Mouse (Mus musculus) heart, embryonic 16.5 days (tissue): ENCODE results near the gene Kmt5c. TPM values are rescaled to one million over a fixed set of nuclear protein-coding genes. Genes with fewer than 3 reads are reported as not detected.

Experiments
- ATAC-seq: fragments of 200-750 bp; cut with Nextera tagmentation; replicated peaks from 2 replicates; pipeline ENCODE4 v1.8.0; 2017; ENCODE audit warnings: moderate number of reproducible peaks; ENCODE audit not compliant: insufficient read depth, low FRiP score; ENCODE audit errors: extremely low read depth
- H3K27ac ChIP-seq: fragments of 300-500 bp; sonication (generic); 2 replicates; pipeline ENCODE4 v1.5.1; 2014; ENCODE audit warnings: mild to moderate bottlenecking, low read length, control low read depth, moderate library complexity
- H3K27me3 ChIP-seq: fragments of 300-500 bp; sonication (generic); 2 replicates; pipeline ENCODE4 v1.6.1; 2014; ENCODE audit warnings: low read length, mixed read lengths; ENCODE audit not compliant: control insufficient read depth, insufficient read depth
- H3K36me3 ChIP-seq: fragments of 300-500 bp; sonication (generic); 2 replicates; pipeline ENCODE4 v1.6.1; 2014; ENCODE audit not compliant: control insufficient read depth, insufficient read depth
- H3K4me1 ChIP-seq: fragments of 300-500 bp; sonication (generic); 2 replicates; pipeline ENCODE4 v1.6.1; 2014; ENCODE audit warnings: low read length, mixed read lengths; ENCODE audit not compliant: control insufficient read depth, insufficient read depth
- H3K4me2 ChIP-seq: fragments of 300-500 bp; sonication (generic); 2 replicates; pipeline ENCODE4 v1.6.1; 2014; ENCODE audit warnings: low read depth, mild to moderate bottlenecking, control low read depth, low read length
- H3K4me3 ChIP-seq: fragments of 300-500 bp; sonication (generic); 2 replicates; pipeline ENCODE4 v1.5.1; 2014; ENCODE audit warnings: mild to moderate bottlenecking, control low read depth, low read length
- H3K9ac ChIP-seq: fragments of 300-500 bp; sonication (generic); 2 replicates; pipeline ENCODE4 v1.6.1; 2014; ENCODE audit warnings: low read length, control low read depth
- H3K9me3 ChIP-seq: fragments of 300-500 bp; sonication (generic); replicated peaks from 2 replicates; pipeline ENCODE4 v1.6.1; 2016; ENCODE audit warnings: low read length; ENCODE audit not compliant: control insufficient read depth
- whole genome bisulfite sequencing: fragments of 180-500 bp; shearing (Covaris S2); extraction: QIAGEN DNeasy Blood & Tissue Kit; methylation state at CpG from one replicate; pipeline ENCODE4 v1.1.7; 2014; 5-methylcytosine and 5-hydroxymethylcytosine counted together
- polyA plus RNA-seq: library from polyadenylated mRNA; unstranded; fragments of >200 nt; fragmentation: Nextera tagmentation; extraction: Ambion mirVana; gene quantifications from 2 replicates; pipeline ENCODE4 v1.2.1, GENCODE M21; 2015

Gene Kmt5c
- polyA plus RNA-seq, 1 experiment from 2014 or later = 53.6 TPM

- no peak overlapping the region for H3K27ac ChIP-seq
Observed at GRCm38 (mm10) chr7:4751971-4752820, 12.3 kb downstream of the Kmt5c start.

GRCm38 (mm10) chr7:4752821-4753570 lies 13.1 kb downstream of the Kmt5c start, which contains the start of gene Cox6b2:
Cox6b2 (minus strand) TSS chr7:4753094.
- Histone ChIP-seq H3K36me3 (no peaks in the 10 kb centered on the region), H3K4me3 (peak within 1 kb of the TSS; percentile 42), H3K4me1 (peaks cover 16% of the 10 kb centered on the region), H3K27ac (no peak within 1 kb of the TSS), H3K27me3 (no peaks in the 10 kb centered on the region), H3K9ac (peak within 1 kb of the TSS; percentile 46), H3K9me3 (no peaks in the 10 kb centered on the region), H3K4me2 (peak within 1 kb of the TSS; percentile 62)
- WGBS = 3% methylated on average over 24 of the region's 24 CpGs
- peak; percentile 90 for ATAC-seq

More at GRCm38 (mm10) chr7:4751971-4752820, 12.3 kb downstream of the Kmt5c start:
- 4% methylated on average over 30 of the region's 30 CpGs for WGBS
- no peaks in the 10 kb centered on the region for H3K36me3 ChIP-seq
- peak overlapping the region; percentile 46 for H3K9ac ChIP-seq
- peaks cover 16% of the 10 kb centered on the region for H3K4me1 ChIP-seq
- H3K4me2 ChIP-seq = peak overlapping the region; percentile 62
- no peaks in the 10 kb centered on the region for H3K27me3 ChIP-seq
- peak; percentile 73 for ATAC-seq
- peak overlapping the region; percentile 42 for H3K4me3 ChIP-seq
- H3K9me3 ChIP-seq = no peaks in the 10 kb centered on the region

GRCm38 (mm10) chr7:4759670-4760069 lies 19.8 kb downstream of the Kmt5c start:
- Histone ChIP-seq H3K36me3 (no peaks in the 10 kb centered on the region), H3K27ac (no peak overlapping the region), H3K9ac (no peak overlapping the region), H3K4me3 (no peak overlapping the region), H3K9me3 (no peaks in the 10 kb centered on the region), H3K4me2 (no peak overlapping the region), H3K27me3 (no peaks in the 10 kb centered on the region), H3K4me1 (no peaks in the 10 kb centered on the region)
- WGBS = 38% methylated on average over 1 of the region's 1 CpGs
- ATAC-seq = no peak

GRCm38 (mm10) chr7:4764946-4765710 lies 25.2 kb downstream of the Kmt5c start:
- Histone ChIP-seq H3K9ac (no peak overlapping the region), H3K27ac (no peak overlapping the region), H3K4me3 (no peak overlapping the region), H3K36me3 (no peaks in the 10 kb centered on the region), H3K9me3 (no peaks in the 10 kb centered on the region), H3K27me3 (peaks cover 1% of the 10 kb centered on the region; the same call in 1 of the 2 replicates), H3K4me1 (no peaks in the 10 kb centered on the region), H3K4me2 (no peak overlapping the region)
- 33% methylated on average over 4 of the region's 4 CpGs for whole genome bisulfite sequencing
- no peak for ATAC-seq

GRCm38 (mm10) chr7:4771202-4771601 lies 31.3 kb downstream of the Kmt5c start, which contains the start of gene Fam71e2:
Fam71e2 (minus strand) TSS chr7:4771302.
- WGBS = 63% methylated on average over 3 of the region's 5 CpGs
- ATAC-seq = no peak
- no peak within 1 kb of the TSS for H3K4me2 ChIP-seq
- no peaks in the 10 kb centered on the region for H3K4me1 ChIP-seq
- no peaks in the 10 kb centered on the region for H3K36me3 ChIP-seq
- no peaks in the 10 kb centered on the region for H3K9me3 ChIP-seq
- H3K27me3 ChIP-seq = peaks cover 22% of the 10 kb centered on the region
- H3K9ac ChIP-seq = no peak within 1 kb of the TSS
- no peak within 1 kb of the TSS for H3K4me3 ChIP-seq
- no peak within 1 kb of the TSS for H3K27ac ChIP-seq

- Histone ChIP-seq H3K36me3 (no peaks in the 10 kb centered on the region), H3K4me1 (peaks cover 5% of the 10 kb centered on the region; the same call in 1 of the 2 replicates), H3K9me3 (no peaks in the 10 kb centered on the region), H3K4me2 (no peak overlapping the region), H3K27me3 (peaks cover 53% of the 10 kb centered on the region), H3K27ac (no peak overlapping the region), H3K9ac (no peak overlapping the region), H3K4me3 (no peak overlapping the region)
- ATAC-seq = no peak
- WGBS = 31% methylated on average over 10 of the region's 10 CpGs
Observed at GRCm38 (mm10) chr7:4776131-4776530, 36.2 kb downstream of the Kmt5c start.

GRCm38 (mm10) chr7:4776861-4777830 lies 37.2 kb downstream of the Kmt5c start:
- Histone ChIP-seq H3K9me3 (no peaks in the 10 kb centered on the region), H3K4me3 (peak overlapping the region; percentile 41), H3K9ac (no peak overlapping the region; the same call in 1 of the 2 replicates), H3K4me1 (peaks cover 5% of the 10 kb centered on the region; the same call in 1 of the 2 replicates), H3K36me3 (no peaks in the 10 kb centered on the region), H3K4me2 (peak overlapping the region; percentile 58), H3K27me3 (peaks cover 53% of the 10 kb centered on the region), H3K27ac (no peak overlapping the region)
- WGBS = 1% methylated on average over 43 of the region's 56 CpGs
- peak; percentile 61 for ATAC-seq
